13 mouse cellular contexts compared by ENCODE assay signal in the genomic region with DNA sequence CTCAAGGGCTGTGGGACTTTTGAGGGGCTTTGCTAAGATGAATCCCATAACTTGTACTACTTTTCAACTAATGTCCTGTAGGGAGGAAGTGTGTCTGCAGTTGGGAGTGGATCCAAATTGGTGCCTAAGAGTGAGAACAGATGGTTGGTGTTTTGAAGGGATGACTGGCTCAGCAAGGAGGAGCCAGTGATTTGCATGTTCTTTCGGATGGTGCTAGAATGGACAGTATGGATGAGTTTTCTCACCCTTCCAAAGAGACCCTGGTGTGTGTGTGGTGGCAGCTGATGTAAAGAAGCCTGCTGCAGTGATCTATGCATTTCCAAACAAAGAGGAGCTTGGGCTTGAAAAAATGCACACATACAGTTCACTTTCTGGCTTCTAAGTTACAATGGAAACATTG. TPM values are rescaled to one million over a fixed set of nuclear protein-coding genes. Genes with fewer than 3 reads are reported as not detected.
A peak's percentile ranks its signal among the peaks of the same experiment; 100 is the strongest.
DNase-seq lines count a peak whose midpoint lies in the region; ATAC-seq lines count a peak whose summit lies in the region.
"Had no signal": no experiment of that assay in that cellular context is flagged by ENCODE, and none has a peak within 500 bp of the region (broad histone marks: within the 10 kb centered on the region; RNA-seq: fewer than 3 reads in every experiment).

No protein-coding gene starts in this region.

- DNase-seq in kidney, adult 18-20 months = no peak
- DNase-seq in forebrain, embryonic 14.5 days (ENCODE audit: low spot score) = peak; percentile 61
- no peak for DNase-seq in urinary bladder, postnatal 36 days (ENCODE audit: low spot score in 2 of 2)
- DNase-seq: adrenal gland, postnatal 25 days; gastrocnemius, postnatal 10 days; kidney, postnatal 36 days; retina, postnatal 1 day; thymus, postnatal 4 days had no signal

- H3K4me3 ChIP-seq in kidney, embryonic 15.5 days (replicated peaks) = no peak overlapping the region
- no peak overlapping the region for H3K4me3 ChIP-seq in midbrain, embryonic 12.5 days
- H3K4me3 ChIP-seq in midbrain, embryonic 13.5 days (replicated peaks) = no peak overlapping the region
- no peak overlapping the region for H3K4me3 ChIP-seq in forebrain, embryonic 14.5 days (ENCODE audit: low read depth, low read length)
- no peak overlapping the region for H3K4me3 ChIP-seq in neural tube, embryonic 15.5 days (replicated peaks)
- H3K4me3 ChIP-seq: lung, embryonic 15.5 days had no signal

- H3K4me1 ChIP-seq in kidney, embryonic 15.5 days = peaks cover 20% of the 10 kb centered on the region
- H3K4me1 ChIP-seq in midbrain, embryonic 12.5 days = no peaks in the 10 kb centered on the region
- H3K4me1 ChIP-seq in midbrain, embryonic 13.5 days (replicated peaks) = peaks cover 6% of the 10 kb centered on the region; the same call in 1 of the 2 replicates
- H3K4me1 ChIP-seq in forebrain, embryonic 14.5 days (ENCODE audit: control insufficient read depth, insufficient read depth, low read length) = peaks cover 7% of the 10 kb centered on the region
- H3K4me1 ChIP-seq in neural tube, embryonic 15.5 days = peaks cover 26% of the 10 kb centered on the region
- H3K4me1 ChIP-seq: lung, embryonic 15.5 days had no signal

- H3K4me2 ChIP-seq in kidney, embryonic 15.5 days = 0 out of 2 replicates have a peak overlapping the region, but pooled peaks have one; percentile 9
- no peak overlapping the region for H3K4me2 ChIP-seq in midbrain, embryonic 12.5 days (replicated peaks)
- no peak overlapping the region for H3K4me2 ChIP-seq in midbrain, embryonic 13.5 days (replicated peaks)
- no peak overlapping the region for H3K4me2 ChIP-seq in forebrain, embryonic 14.5 days (ENCODE audit: low read length)
- no peak overlapping the region for H3K4me2 ChIP-seq in neural tube, embryonic 15.5 days
- H3K4me2 ChIP-seq: lung, embryonic 15.5 days had no signal

- H3K36me3 ChIP-seq in kidney, embryonic 15.5 days = no peaks in the 10 kb centered on the region
- no peaks in the 10 kb centered on the region for H3K36me3 ChIP-seq in midbrain, embryonic 12.5 days
- no peaks in the 10 kb centered on the region for H3K36me3 ChIP-seq in midbrain, embryonic 13.5 days
- no peaks in the 10 kb centered on the region for H3K36me3 ChIP-seq in forebrain, embryonic 14.5 days (ENCODE audit: control insufficient read depth, insufficient read depth, low read length)
- no peaks in the 10 kb centered on the region for H3K36me3 ChIP-seq in neural tube, embryonic 15.5 days
- H3K36me3 ChIP-seq: lung, embryonic 15.5 days had no signal

- peak overlapping the region; percentile 75 for H3K27ac ChIP-seq in kidney, embryonic 15.5 days
- H3K27ac ChIP-seq in midbrain, embryonic 12.5 days (replicated peaks) = no peak overlapping the region
- H3K27ac ChIP-seq in midbrain, embryonic 13.5 days = no peak overlapping the region
- peak overlapping the region; percentile 31; the same call in 1 of the 2 replicates for H3K27ac ChIP-seq in forebrain, embryonic 14.5 days (ENCODE audit: low read depth, low read length)
- H3K27ac ChIP-seq in neural tube, embryonic 15.5 days (replicated peaks) = peak overlapping the region; percentile 59
- H3K27ac ChIP-seq: lung, embryonic 15.5 days had no signal

- H3K9me3 ChIP-seq in kidney, embryonic 15.5 days (replicated peaks) = no peaks in the 10 kb centered on the region
- H3K9me3 ChIP-seq in midbrain, embryonic 12.5 days = no peaks in the 10 kb centered on the region
- no peaks in the 10 kb centered on the region for H3K9me3 ChIP-seq in midbrain, embryonic 13.5 days
- no peaks in the 10 kb centered on the region for H3K9me3 ChIP-seq in forebrain, embryonic 14.5 days (replicated peaks; ENCODE audit: control insufficient read depth, low read length)
- no peaks in the 10 kb centered on the region for H3K9me3 ChIP-seq in neural tube, embryonic 15.5 days (replicated peaks)
- H3K9me3 ChIP-seq: lung, embryonic 15.5 days had no signal

- WGBS in kidney, embryonic 15.5 days = 13% methylated on average over 1 of the region's 1 CpGs
- 61% methylated on average over 1 of the region's 1 CpGs for WGBS in midbrain, embryonic 12.5 days
- WGBS in midbrain, embryonic 13.5 days = 41% methylated on average over 1 of the region's 1 CpGs
- WGBS in forebrain, embryonic 14.5 days = 42% methylated on average over 1 of the region's 1 CpGs
- WGBS in neural tube, embryonic 15.5 days = 4% methylated on average over 1 of the region's 1 CpGs

- ATAC-seq in kidney, embryonic 15.5 days (replicated peaks; ENCODE audit: low FRiP score) = peak; percentile 73
- ATAC-seq in midbrain, embryonic 12.5 days (ENCODE audit: low FRiP score, low read depth) = peak; percentile 19; the same call in 1 of the 2 replicates
- no peak for ATAC-seq in midbrain, embryonic 13.5 days
- peak; percentile 80; the same call in 1 of the 2 replicates for ATAC-seq in forebrain, embryonic 14.5 days
- ATAC-seq in neural tube, embryonic 15.5 days (ENCODE audit: low FRiP score) = 0 out of 2 replicates have a peak, but pooled peaks have one; percentile 30

- H3K9ac ChIP-seq in kidney, embryonic 15.5 days = no peak overlapping the region
- H3K9ac ChIP-seq in midbrain, embryonic 12.5 days (replicated peaks) = no peak overlapping the region
- no peak overlapping the region for H3K9ac ChIP-seq in midbrain, embryonic 13.5 days (replicated peaks)
- no peak overlapping the region for H3K9ac ChIP-seq in forebrain, embryonic 14.5 days (ENCODE audit: low read length)
- H3K9ac ChIP-seq in neural tube, embryonic 15.5 days (replicated peaks) = no peak overlapping the region
- H3K9ac ChIP-seq: lung, embryonic 15.5 days had no signal

- no peaks in the 10 kb centered on the region for H3K27me3 ChIP-seq in kidney, embryonic 15.5 days
- no peaks in the 10 kb centered on the region for H3K27me3 ChIP-seq in midbrain, embryonic 12.5 days
- H3K27me3 ChIP-seq in midbrain, embryonic 13.5 days = no peaks in the 10 kb centered on the region
- H3K27me3 ChIP-seq in forebrain, embryonic 14.5 days (replicated peaks; ENCODE audit: control insufficient read depth, insufficient read depth, low read length) = no peaks in the 10 kb centered on the region
- H3K27me3 ChIP-seq in neural tube, embryonic 15.5 days (replicated peaks) = no peaks in the 10 kb centered on the region
- H3K27me3 ChIP-seq: lung, embryonic 15.5 days had no signal

RNA-seq across cellular contexts. Expression of a gene that starts 22.3 kb away (rescaled TPM):
- polyA plus RNA-seq in kidney, embryonic 15.5 days (2015; fragmentation: Nextera tagmentation; extraction: Ambion mirVana) = 78.9 and 79.7 TPM in 2 replicates
- polyA plus RNA-seq in midbrain, embryonic 12.5 days (2016; fragmentation: Nextera tagmentation; extraction: Ambion mirVana) = 74.2 and 75.5 TPM in 2 replicates
- 82.3 and 83.5 TPM in 2 replicates for polyA plus RNA-seq in midbrain, embryonic 13.5 days (2015; fragmentation: Nextera tagmentation; extraction: Ambion mirVana)
- polyA plus RNA-seq in forebrain, embryonic 14.5 days (2014; fragmentation: Nextera tagmentation; extraction: Ambion mirVana) = 93.8 and 103 TPM in 2 replicates
- 112 and 117 TPM in 2 replicates for polyA plus RNA-seq in neural tube, embryonic 15.5 days (2015; fragmentation: Nextera tagmentation; extraction: Ambion mirVana)

RNA-seq across cellular contexts. Expression of a gene that starts 23.2 kb away (rescaled TPM):
- polyA plus RNA-seq in kidney, embryonic 15.5 days (2015; fragmentation: Nextera tagmentation; extraction: Ambion mirVana) = 25.1 TPM in 2 replicates
- 15.0 and 19.8 TPM in 2 replicates for polyA plus RNA-seq in midbrain, embryonic 12.5 days (2016; fragmentation: Nextera tagmentation; extraction: Ambion mirVana)
- 5.0 and 6.6 TPM in 2 replicates for polyA plus RNA-seq in midbrain, embryonic 13.5 days (2015; fragmentation: Nextera tagmentation; extraction: Ambion mirVana)
- 7.5 and 11.4 TPM in 2 replicates for polyA plus RNA-seq in forebrain, embryonic 14.5 days (2014; fragmentation: Nextera tagmentation; extraction: Ambion mirVana)
- polyA plus RNA-seq in neural tube, embryonic 15.5 days (2015; fragmentation: Nextera tagmentation; extraction: Ambion mirVana) = 5.3 and 11.6 TPM in 2 replicates

Comparison
In these comparisons a context has a peak if more than half of its experiments do, and no peak if none do; other contexts are left out.
1. H3K27ac ChIP-seq: peak in kidney, embryonic 15.5 days (single experiment), forebrain, embryonic 14.5 days (single experiment) and neural tube, embryonic 15.5 days (single experiment); none in midbrain, embryonic 12.5 days (single experiment) and midbrain, embryonic 13.5 days (single experiment).